Mouse (Mus musculus) frontal cortex, adult (tissue): ENCODE measurements around the gene Mef2d.

Experiments used
- ATAC-seq: cut with Nextera tagmentation; 2 replicates; pipeline ENCODE4 v1.9.2; 2017; ENCODE audit warnings: mild to moderate bottlenecking, moderate library complexity, mixed read lengths; ENCODE audit not compliant: low TSS enrichment

The Mef2d gene

DNA sequence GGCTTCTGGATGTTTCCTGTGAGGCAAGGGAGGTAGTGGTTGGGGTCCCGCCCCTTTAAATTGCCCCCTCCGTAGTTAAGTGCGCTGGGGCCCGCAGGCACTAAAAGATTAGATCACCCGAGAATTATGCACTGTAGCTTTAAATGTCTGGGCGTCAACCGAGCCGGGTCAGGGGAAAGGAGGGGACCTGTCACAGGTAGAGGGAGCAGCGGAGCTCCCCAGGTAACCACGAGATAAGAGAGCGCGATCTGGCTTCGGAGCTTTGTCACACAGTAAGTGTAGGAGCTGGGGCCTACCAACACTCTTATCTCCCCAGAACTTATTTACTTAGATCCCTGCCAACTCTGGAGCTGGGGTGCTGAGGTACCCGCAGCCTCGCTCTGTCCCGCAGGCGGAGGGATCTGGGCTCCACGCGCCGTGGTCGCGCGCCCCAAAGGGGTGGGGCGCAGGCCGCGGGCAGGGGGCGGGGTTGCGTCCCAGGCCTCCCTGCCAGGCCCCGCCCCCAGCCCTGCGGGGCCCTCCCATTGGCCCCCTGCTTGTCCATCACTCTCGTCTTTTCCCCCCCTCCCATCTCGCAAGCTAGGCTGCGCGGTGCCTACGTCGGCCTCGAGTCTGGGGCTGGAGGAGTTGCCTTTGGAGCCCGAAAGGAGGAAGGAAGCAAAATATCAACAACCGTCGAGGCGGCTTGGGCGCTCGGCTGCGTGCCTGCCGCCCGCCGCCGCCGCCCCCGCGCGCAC, at the start of gene Mef2d:
TSS of gene Mef2d (plus strand) at position 586 of the 737 bp plus-strand sequence.
- peak; percentile 50 for ATAC-seq

DNA sequence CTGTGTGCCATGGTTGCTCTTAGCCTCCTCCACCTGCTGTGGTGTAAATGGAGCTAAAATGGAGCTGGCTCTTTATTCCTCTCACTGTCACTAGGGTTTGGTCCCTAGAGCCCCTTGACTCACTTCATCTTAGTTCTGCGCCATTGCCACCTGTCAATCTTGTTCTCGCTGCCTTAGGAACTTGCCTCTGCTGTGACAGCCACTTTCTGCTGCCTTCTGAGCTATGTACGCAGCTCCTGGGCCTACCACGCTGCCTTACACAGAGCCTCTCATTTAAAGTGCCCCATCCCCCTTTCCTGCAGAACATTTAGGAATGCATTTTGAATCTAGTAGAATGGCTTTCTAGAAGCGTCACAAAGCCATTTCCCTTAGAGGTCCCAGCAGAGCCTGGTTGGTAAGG, 48.0 kb upstream of the Mef2d start:
- ATAC-seq, result no peak

- peak; percentile 70 for ATAC-seq
Measured at GRCm38 (mm10) chr3:88097666-88098065, 44.5 kb upstream of the Mef2d start.

- ATAC-seq, result no peak
Measured at GRCm38 (mm10) chr3:88100251-88100650, 41.9 kb upstream of the Mef2d start.

DNA sequence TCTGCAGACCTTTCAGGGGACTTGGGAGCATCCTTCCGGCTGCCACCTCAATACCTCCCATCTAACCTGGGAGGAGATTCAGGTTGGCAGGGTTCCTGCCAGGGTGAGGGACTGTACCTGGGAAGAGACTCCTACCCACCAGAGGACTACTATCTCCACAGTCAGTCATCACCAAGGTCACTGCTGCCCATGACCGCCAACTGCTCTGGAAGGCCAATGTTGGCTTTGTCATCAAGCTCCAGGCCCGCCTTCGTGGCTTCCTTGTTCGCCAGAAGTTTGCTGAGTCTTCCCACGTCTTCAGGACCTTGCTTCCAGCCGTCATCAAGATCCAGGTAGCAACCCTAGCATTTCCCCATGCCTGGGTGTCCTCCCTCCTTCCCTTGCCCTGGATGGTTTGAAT, 40.4 kb upstream of the Mef2d start:
- ATAC-seq, result no peak

DNA sequence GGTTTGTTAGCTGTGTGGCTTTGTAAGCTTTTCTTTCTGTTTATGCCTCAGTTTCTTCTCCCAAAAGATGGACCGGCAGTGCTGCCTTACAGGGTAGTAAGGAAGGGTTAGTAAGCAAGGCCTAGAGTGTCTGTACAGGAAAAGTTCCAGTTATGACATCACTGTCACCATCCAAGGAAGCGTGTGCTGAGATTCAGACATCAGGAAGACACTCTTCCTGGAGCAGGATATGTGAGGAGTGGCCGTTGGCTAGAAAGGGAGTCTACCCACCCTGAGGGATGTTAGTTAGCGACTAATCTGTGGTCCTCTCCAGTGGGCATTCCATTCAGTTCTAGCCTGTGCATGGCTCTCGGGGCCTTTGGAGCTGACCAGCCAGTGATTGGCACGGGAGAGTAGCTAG, 40.0 kb upstream of the Mef2d start:
- no peak for ATAC-seq

- ATAC-seq, result no peak; the same call in 1 of the 2 replicates
Measured at GRCm38 (mm10) chr3:88102611-88103010, 39.6 kb upstream of the Mef2d start.

DNA sequence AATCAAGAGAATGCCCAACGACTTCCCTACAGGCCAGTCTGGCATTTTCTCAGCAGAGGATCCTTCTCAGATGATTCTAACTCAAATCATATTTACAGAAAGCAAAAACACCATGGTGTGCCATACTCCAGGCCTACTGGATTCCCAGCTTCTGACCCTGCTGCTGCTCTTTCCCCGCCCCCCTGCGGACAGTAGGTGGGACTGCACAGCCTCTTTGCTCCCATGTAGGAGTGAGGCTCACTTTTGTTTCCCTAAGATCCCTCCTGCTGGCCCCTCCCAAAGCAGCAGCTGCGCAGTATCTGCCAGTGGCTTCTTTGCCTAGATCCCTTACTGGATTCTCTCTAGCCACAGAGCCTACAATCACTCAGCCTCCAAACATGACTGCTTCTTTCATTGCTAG, 36.0 kb upstream of the Mef2d start:
- no peak for ATAC-seq

DNA sequence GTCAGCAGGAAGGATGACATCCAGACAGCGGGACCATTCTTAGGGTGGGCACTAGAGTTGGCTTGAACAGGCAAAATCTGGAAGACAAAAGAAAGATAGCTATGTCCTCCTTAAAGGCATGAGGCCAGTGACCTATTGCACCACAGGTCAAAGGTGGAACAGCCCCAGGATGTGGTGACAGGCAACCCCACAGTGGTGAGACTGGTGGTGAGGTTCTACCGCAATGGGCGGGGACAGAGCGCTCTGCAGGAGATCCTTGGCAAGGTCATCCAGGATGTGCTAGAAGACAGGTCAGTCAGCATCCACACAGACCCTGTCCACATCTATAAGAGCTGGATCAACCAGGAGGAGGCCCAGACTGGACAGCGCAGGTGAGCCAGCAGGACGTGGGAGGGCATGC, 33.0 kb upstream of the Mef2d start:
- ATAC-seq, result no peak

- no peak for ATAC-seq
Measured at GRCm38 (mm10) chr3:88114396-88114795, 27.8 kb upstream of the Mef2d start.

DNA sequence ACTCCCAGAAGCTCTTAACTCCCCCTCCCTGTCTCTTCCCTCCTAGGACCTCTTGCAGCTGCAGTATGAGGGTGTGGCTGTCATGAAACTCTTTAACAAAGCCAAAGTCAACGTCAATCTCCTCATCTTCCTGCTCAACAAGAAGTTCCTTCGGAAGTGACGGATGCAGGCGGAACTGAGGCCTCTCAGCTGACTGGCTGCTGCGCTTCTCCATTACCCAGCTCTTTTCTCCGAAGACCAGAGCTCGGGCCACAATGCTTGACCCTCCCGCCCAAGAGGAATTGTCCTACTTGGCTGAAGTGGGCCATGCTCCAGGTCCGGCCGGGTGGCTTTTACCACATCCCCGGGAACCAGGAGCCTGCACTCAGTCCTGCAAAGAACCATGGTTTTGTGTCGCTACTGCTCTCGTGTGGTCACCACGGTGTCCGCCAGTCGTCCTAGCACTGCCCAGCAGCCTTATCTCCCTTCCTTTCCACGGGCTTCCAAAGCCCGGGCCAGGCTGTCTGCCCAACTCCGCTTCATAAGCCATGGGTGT, 22.0 kb upstream of the Mef2d start:
- ATAC-seq, result no peak

DNA sequence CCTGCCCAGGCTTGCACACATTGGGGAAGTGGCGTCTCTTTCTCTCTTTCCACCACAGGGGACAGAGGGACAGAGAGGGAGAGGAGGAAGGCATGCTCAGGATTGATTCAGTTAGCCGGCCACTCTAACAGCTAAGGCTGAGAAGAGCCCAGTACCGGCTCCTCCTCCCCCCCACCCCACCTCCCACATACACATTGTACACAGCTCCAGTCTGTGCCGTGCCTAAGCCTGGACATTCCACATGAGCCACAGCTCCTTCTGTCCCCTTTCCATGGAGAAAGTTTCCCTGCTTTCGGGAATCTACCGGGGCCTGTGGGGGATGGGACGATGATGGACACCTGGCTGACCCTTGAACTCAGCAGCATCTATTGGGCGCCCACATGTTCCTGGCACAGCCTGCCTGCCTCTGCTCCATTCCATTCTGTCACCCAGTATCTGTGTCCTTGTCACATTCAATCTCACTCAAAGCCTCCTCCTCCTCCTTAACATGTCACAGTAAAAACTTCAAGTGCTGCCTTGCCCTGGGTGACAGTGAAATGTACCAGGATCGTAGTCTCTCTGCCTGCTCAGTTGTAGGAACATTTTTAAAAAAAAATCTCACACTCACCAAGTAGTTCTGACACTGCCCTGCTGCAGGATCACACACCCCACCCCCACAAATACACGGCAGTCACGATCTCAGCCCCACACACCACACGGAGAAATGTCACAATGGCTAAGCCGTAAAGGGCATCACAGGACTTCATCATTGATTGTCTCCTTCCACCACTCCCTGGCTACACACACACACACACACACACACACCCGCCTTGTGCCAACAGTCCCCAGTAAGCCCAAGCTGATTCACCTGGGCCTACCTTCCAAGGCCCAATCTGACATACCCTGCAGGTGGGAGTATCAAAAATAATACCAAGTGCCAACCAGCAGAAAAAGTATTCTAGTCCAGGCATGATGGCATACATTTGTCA, 20.7 kb upstream of the Mef2d start:
- peak; percentile 91 for ATAC-seq

DNA sequence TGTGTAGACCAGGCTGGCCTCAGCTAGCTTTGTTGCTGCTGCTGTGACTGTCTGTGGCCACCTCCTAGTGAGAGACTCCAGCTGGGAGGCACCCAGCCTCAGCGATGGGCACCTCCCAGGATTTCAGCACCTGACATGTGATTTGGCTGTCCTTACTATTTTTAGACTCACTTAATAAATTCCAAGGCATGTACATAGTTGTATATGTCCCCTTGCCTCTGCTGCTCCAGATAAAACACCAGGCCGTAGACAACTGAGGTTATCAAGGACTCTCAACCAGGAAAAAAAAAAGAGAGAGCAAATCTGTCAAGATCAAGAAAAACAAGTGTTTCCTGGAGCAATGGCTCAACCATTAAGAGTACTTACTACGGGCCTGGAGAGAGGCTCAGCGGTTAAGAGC, 17.0 kb upstream of the Mef2d start:
- ATAC-seq, result no peak

DNA sequence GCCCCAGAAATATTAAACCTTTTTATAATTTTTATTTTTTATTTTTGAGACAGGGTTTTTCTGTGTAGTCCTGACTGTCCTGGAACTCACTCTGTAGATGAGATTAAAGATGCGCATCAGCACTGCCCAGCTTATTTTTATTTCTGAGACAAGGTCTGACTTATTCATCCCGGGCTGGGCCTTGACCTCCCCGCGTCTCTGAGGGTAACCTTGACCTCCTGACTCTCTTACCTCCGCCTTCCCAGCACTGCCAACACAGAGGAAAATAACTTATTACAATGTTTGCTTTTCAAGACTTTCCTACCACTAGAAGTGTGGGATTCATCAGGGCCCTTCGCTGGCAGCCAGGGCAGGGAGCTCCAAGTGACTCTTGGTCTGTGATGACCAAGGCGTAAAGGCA, 16.0 kb upstream of the Mef2d start:
- no peak for ATAC-seq

GRCm38 (mm10) chr3:88127636-88128035, 14.5 kb upstream of the Mef2d start:
- no peak for ATAC-seq

- no peak for ATAC-seq
Measured at GRCm38 (mm10) chr3:88128056-88128455, 14.1 kb upstream of the Mef2d start.

DNA sequence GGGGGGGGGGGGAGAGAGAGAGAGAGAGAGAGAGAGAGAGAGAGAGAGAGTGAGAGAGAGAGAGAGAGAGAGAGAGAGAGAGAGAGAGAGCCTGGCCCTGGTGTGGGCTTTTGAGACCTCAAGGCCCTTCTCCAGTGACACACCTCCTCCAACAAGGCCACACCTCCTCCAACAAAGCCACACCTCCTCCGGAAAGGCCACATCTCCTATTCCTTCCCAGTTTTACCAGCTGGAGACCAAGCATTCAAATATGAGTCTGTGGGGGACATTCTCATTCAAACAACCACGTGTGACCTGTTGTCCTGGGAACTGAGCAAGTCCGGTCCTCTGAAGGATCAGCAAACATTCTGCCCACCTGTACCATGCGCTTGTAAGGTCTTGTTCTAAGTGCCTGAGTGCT, 13.2 kb upstream of the Mef2d start:
- no peak for ATAC-seq

- no peak for ATAC-seq
Measured at GRCm38 (mm10) chr3:88131071-88131470, 11.1 kb upstream of the Mef2d start.

GRCm38 (mm10) chr3:88132492-88132891, 9.7 kb upstream of the Mef2d start:
- ATAC-seq, result no peak

GRCm38 (mm10) chr3:88133187-88133771, 8.9 kb upstream of the Mef2d start:
- ATAC-seq, result peak; percentile 47; the same call in 1 of the 2 replicates

GRCm38 (mm10) chr3:88136346-88136745, 5.8 kb upstream of the Mef2d start:
- ATAC-seq, result no peak

- no peak for ATAC-seq
Measured at GRCm38 (mm10) chr3:88136945-88137494, 5.2 kb upstream of the Mef2d start.
